Mouse (Mus musculus) heart, embryonic 16.5 days (tissue): ENCODE results near the gene Prpf38a. TPM values are rescaled to one million over a fixed set of nuclear protein-coding genes. Genes with fewer than 3 reads are reported as not detected.

Experiments
- ATAC-seq: fragments of 200-750 bp; cut with Nextera tagmentation; replicated peaks from 2 replicates; pipeline ENCODE4 v1.8.0; 2017; ENCODE audit warnings: moderate number of reproducible peaks; ENCODE audit not compliant: insufficient read depth, low FRiP score; ENCODE audit errors: extremely low read depth
- H3K27ac ChIP-seq: fragments of 300-500 bp; sonication (generic); 2 replicates; pipeline ENCODE4 v1.5.1; 2014; ENCODE audit warnings: mild to moderate bottlenecking, low read length, control low read depth, moderate library complexity
- H3K27me3 ChIP-seq: fragments of 300-500 bp; sonication (generic); 2 replicates; pipeline ENCODE4 v1.6.1; 2014; ENCODE audit warnings: low read length, mixed read lengths; ENCODE audit not compliant: control insufficient read depth, insufficient read depth
- H3K36me3 ChIP-seq: fragments of 300-500 bp; sonication (generic); 2 replicates; pipeline ENCODE4 v1.6.1; 2014; ENCODE audit not compliant: control insufficient read depth, insufficient read depth
- H3K4me1 ChIP-seq: fragments of 300-500 bp; sonication (generic); 2 replicates; pipeline ENCODE4 v1.6.1; 2014; ENCODE audit warnings: low read length, mixed read lengths; ENCODE audit not compliant: control insufficient read depth, insufficient read depth
- H3K4me2 ChIP-seq: fragments of 300-500 bp; sonication (generic); 2 replicates; pipeline ENCODE4 v1.6.1; 2014; ENCODE audit warnings: low read depth, mild to moderate bottlenecking, control low read depth, low read length
- H3K4me3 ChIP-seq: fragments of 300-500 bp; sonication (generic); 2 replicates; pipeline ENCODE4 v1.5.1; 2014; ENCODE audit warnings: mild to moderate bottlenecking, control low read depth, low read length
- H3K9ac ChIP-seq: fragments of 300-500 bp; sonication (generic); 2 replicates; pipeline ENCODE4 v1.6.1; 2014; ENCODE audit warnings: low read length, control low read depth
- H3K9me3 ChIP-seq: fragments of 300-500 bp; sonication (generic); replicated peaks from 2 replicates; pipeline ENCODE4 v1.6.1; 2016; ENCODE audit warnings: low read length; ENCODE audit not compliant: control insufficient read depth
- WGBS: fragments of 180-500 bp; shearing (Covaris S2); extraction: QIAGEN DNeasy Blood & Tissue Kit; methylation state at CpG from one replicate; pipeline ENCODE4 v1.1.7; 2014; 5-methylcytosine and 5-hydroxymethylcytosine counted together
- polyA plus RNA-seq: library from polyadenylated mRNA; unstranded; fragments of >200 nt; fragmentation: Nextera tagmentation; extraction: Ambion mirVana; gene quantifications from 2 replicates; pipeline ENCODE4 v1.2.1, GENCODE M21; 2015

The Prpf38a gene
- 52.4 and 61.5 TPM in 2 replicates for polyA plus RNA-seq

- Histone ChIP-seq H3K27ac (peak within 1 kb of the TSS; percentile 66), H3K4me3 (peak within 1 kb of the TSS; percentile 71), H3K9me3 (no peaks in the 10 kb centered on the region), H3K9ac (peak within 1 kb of the TSS; percentile 75), H3K27me3 (no peaks in the 10 kb centered on the region), H3K4me1 (peaks cover 11% of the 10 kb centered on the region), H3K4me2 (peak within 1 kb of the TSS; percentile 83), H3K36me3 (no peaks in the 10 kb centered on the region)
- ATAC-seq, result peak; percentile 98
- WGBS, result under 1% methylated on average over 64 of the region's 64 CpGs
These were observed at the start of gene Prpf38a, which contains the start of gene Orc1 for GRCm38 (mm10) chr4:108578840-108579742. TSS of gene Prpf38a (minus strand) at chr4:108579336. TSS of gene Orc1 (plus strand) at chr4:108579423.

- WGBS, result 65% methylated on average over 5 of the region's 5 CpGs
- H3K4me1 ChIP-seq, result no peaks in the 10 kb centered on the region
- no peak overlapping the region for H3K27ac ChIP-seq
- ATAC-seq, result no peak
- H3K9ac ChIP-seq, result no peak overlapping the region
- H3K9me3 ChIP-seq, result no peaks in the 10 kb centered on the region
- no peak overlapping the region for H3K4me2 ChIP-seq
- no peak overlapping the region for H3K4me3 ChIP-seq
- H3K36me3 ChIP-seq, result peaks cover 51% of the 10 kb centered on the region
- no peaks in the 10 kb centered on the region for H3K27me3 ChIP-seq
These were observed 47.9 kb upstream of the Prpf38a start for GRCm38 (mm10) chr4:108627066-108627465.

DNA sequence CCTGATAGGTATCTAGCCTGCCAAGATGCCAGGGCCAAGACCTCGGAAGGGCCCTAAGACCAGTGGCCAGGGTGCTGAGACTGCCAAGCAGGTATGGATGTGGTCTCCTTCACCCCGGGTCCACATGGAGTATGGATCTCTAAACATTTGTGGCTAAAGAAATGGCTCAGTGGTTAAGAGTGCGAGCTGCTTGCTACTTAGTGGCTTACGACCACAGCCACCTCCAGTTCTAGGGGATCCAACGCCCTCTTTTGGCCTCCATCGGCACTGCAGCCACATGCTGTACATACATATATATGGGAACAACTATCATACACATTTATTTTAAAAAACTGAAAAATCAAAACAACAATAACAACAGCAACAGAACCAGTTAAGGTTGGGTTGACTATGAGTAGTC lies 42.4 kb upstream of the Prpf38a start:
- 93% methylated on average over 6 of the region's 6 CpGs for WGBS
- no peak overlapping the region for H3K4me2 ChIP-seq
- H3K9ac ChIP-seq, result no peak overlapping the region
- no peak overlapping the region for H3K4me3 ChIP-seq
- H3K27me3 ChIP-seq, result no peaks in the 10 kb centered on the region
- no peak overlapping the region for H3K27ac ChIP-seq
- no peak for ATAC-seq
- H3K4me1 ChIP-seq, result peaks cover 15% of the 10 kb centered on the region
- no peaks in the 10 kb centered on the region for H3K9me3 ChIP-seq
- peaks cover 15% of the 10 kb centered on the region for H3K36me3 ChIP-seq

GRCm38 (mm10) chr4:108620536-108620935 lies 41.4 kb upstream of the Prpf38a start:
- peak overlapping the region; percentile 97 for H3K4me2 ChIP-seq
- peaks cover 15% of the 10 kb centered on the region for H3K4me1 ChIP-seq
- H3K36me3 ChIP-seq, result peaks cover 13% of the 10 kb centered on the region; the same call in 1 of the 2 replicates
- no peaks in the 10 kb centered on the region for H3K9me3 ChIP-seq
- 13% methylated on average over 8 of the region's 8 CpGs for WGBS
- no peaks in the 10 kb centered on the region for H3K27me3 ChIP-seq
- peak overlapping the region; percentile 81 for H3K27ac ChIP-seq
- H3K4me3 ChIP-seq, result peak overlapping the region; percentile 81
- ATAC-seq, result no peak
- peak overlapping the region; percentile 89 for H3K9ac ChIP-seq

- Histone ChIP-seq H3K9ac (peak within 1 kb of the TSS; percentile 89), H3K4me2 (peak within 1 kb of the TSS; percentile 97), H3K4me1 (peaks cover 15% of the 10 kb centered on the region), H3K27me3 (no peaks in the 10 kb centered on the region), H3K9me3 (no peaks in the 10 kb centered on the region), H3K36me3 (peaks cover 5% of the 10 kb centered on the region; the same call in 1 of the 2 replicates), H3K27ac (peak within 1 kb of the TSS; percentile 81), H3K4me3 (peak within 1 kb of the TSS; percentile 81)
- under 1% methylated on average over 84 of the region's 86 CpGs for WGBS
- ATAC-seq, result peak; percentile 95
These were observed 40.6 kb upstream of the Prpf38a start, which contains the start of gene Cc2d1b for GRCm38 (mm10) chr4:108619587-108620341. TSS of gene Cc2d1b (plus strand) at chr4:108619940.

GRCm38 (mm10) chr4:108619165-108619564 lies 40.0 kb upstream of the Prpf38a start:
- H3K4me2 ChIP-seq, result peak overlapping the region; percentile 97
- H3K27me3 ChIP-seq, result no peaks in the 10 kb centered on the region
- no peaks in the 10 kb centered on the region for H3K9me3 ChIP-seq
- H3K4me3 ChIP-seq, result peak overlapping the region; percentile 81
- peak overlapping the region; percentile 89 for H3K9ac ChIP-seq
- WGBS, result 3% methylated on average over 10 of the region's 10 CpGs
- H3K36me3 ChIP-seq, result peaks cover 5% of the 10 kb centered on the region; the same call in 1 of the 2 replicates
- H3K27ac ChIP-seq, result peak overlapping the region; percentile 81
- peaks cover 15% of the 10 kb centered on the region for H3K4me1 ChIP-seq
- ATAC-seq, result peak; percentile 31; the same call in 1 of the 2 replicates

DNA sequence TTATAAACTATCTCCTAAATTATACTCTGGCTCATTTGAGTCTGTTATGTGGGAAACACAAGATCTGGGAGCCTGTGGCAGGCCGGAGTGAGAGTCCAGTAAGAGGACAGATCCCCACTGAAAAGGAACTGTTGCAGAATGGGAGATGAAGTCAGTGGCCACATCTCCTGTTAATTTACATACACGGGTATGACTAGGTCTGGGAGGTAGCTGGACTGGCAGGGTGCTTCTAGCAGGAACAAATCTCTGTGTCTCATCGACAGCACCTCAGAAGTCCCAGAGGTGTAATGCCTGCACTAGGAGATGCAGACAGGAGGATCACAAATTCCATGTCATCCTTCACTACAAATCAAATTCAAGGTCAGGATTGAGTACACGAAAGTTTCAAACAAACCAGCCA lies 39.5 kb upstream of the Prpf38a start:
- WGBS, result 70% methylated on average over 4 of the region's 4 CpGs
- Histone ChIP-seq H3K4me3 (no peak overlapping the region), H3K4me1 (peaks cover 15% of the 10 kb centered on the region), H3K27ac (no peak overlapping the region), H3K9ac (peak overlapping the region; percentile 89), H3K9me3 (no peaks in the 10 kb centered on the region), H3K27me3 (no peaks in the 10 kb centered on the region), H3K36me3 (0 out of 2 replicates have a peak, but pooled peaks cover 3% of the 10 kb centered on the region), H3K4me2 (peak overlapping the region; percentile 97; the same call in 1 of the 2 replicates)
- no peak for ATAC-seq

GRCm38 (mm10) chr4:108610935-108611334 lies 31.8 kb upstream of the Prpf38a start:
- WGBS, result 85% methylated on average over 5 of the region's 5 CpGs
- peaks cover 5% of the 10 kb centered on the region; the same call in 1 of the 2 replicates for H3K36me3 ChIP-seq
- no peaks in the 10 kb centered on the region for H3K27me3 ChIP-seq
- H3K9ac ChIP-seq, result no peak overlapping the region
- ATAC-seq, result no peak
- H3K4me1 ChIP-seq, result no peaks in the 10 kb centered on the region
- H3K9me3 ChIP-seq, result no peaks in the 10 kb centered on the region
- no peak overlapping the region for H3K27ac ChIP-seq
- no peak overlapping the region for H3K4me2 ChIP-seq
- H3K4me3 ChIP-seq, result no peak overlapping the region
